Comparison of ENCODE assay signal across 12 mouse cellular contexts in the genomic region with DNA sequence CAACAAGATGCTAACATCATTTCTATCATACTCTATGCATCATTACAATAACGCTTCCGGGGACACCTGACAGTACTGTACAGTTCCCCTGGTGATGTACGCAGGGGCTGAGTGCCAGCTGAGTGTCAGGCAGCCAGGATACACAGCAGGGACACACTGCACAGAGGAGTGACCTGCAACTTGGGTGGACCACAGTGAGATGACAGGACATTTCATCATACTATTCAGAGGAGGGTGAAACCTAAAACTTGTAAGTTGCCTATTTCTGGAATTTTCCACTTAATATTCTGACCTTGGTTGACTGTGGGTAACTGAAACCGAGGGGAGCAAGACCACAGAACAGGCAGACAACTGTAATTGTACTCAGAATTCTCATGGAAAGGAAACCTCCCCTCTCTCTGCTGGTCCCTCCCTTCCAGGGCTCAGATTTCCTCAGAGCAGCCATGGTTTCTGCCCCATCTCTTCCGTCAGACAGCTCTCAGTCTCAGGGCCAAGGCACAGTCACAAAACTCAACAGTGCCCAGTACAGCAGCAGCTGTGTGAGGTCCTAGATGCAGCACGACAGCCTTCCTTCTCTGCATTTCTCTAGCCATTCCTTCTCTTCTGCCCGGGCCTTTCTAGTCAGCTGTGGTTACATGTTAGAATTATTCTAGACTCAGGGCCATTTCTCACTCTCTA. TPM values are rescaled to one million over a fixed set of nuclear protein-coding genes. Genes with fewer than 3 reads are reported as not detected.
DNase-seq lines count a peak whose midpoint lies in the region; ATAC-seq and TF ChIP-seq lines count a peak whose summit lies in the region.
"Had no signal": no experiment of that assay in that cellular context is flagged by ENCODE, and none has a peak within 500 bp of the region (broad histone marks: within the 10 kb centered on the region; RNA-seq: fewer than 3 reads in every experiment).

No protein-coding gene starts in this region.

- H3K4me3 ChIP-seq in lung, embryonic 14.5 days (ENCODE audit: low read depth, low read length) = no peak overlapping the region
- no peak overlapping the region for H3K4me3 ChIP-seq in embryonic fibroblast, embryonic 13.5 days (ENCODE audit: insufficient read depth, low read length)
- H3K4me3 ChIP-seq in midbrain, embryonic 15.5 days = no peak overlapping the region
- H3K4me3 ChIP-seq in midbrain, embryonic 11.5 days (ENCODE audit: low read depth, low read length) = no peak overlapping the region
- H3K4me3 ChIP-seq: hindbrain, embryonic 10.5 days had no signal

- H3K9ac ChIP-seq in lung, embryonic 14.5 days = no peak overlapping the region
- H3K9ac ChIP-seq in midbrain, embryonic 15.5 days = no peak overlapping the region
- no peak overlapping the region for H3K9ac ChIP-seq in midbrain, embryonic 11.5 days (ENCODE audit: low read length)

- H3K27ac ChIP-seq in lung, embryonic 14.5 days (ENCODE audit: low read depth) = peak overlapping the region; percentile 21; the same call in 1 of the 2 replicates
- H3K27ac ChIP-seq in embryonic fibroblast, embryonic 13.5 days (ENCODE audit: insufficient read depth, low read length) = peak overlapping the region; percentile 54
- no peak overlapping the region for H3K27ac ChIP-seq in midbrain, embryonic 15.5 days
- H3K27ac ChIP-seq in midbrain, embryonic 11.5 days (ENCODE audit: low read depth, low read length) = no peak overlapping the region
- H3K27ac ChIP-seq: hindbrain, embryonic 10.5 days had no signal

- no peak for TF ChIP-seq CTCF in lung, embryonic 14.5 days (IDR thresholded peaks at IDR 0.05; ENCODE audit: low read depth)
- TF ChIP-seq CTCF in embryonic fibroblast, embryonic 13.5 days (IDR thresholded peaks at IDR 0.05; ENCODE audit: borderline replicate concordance, insufficient read depth, low read length) = no peak

- 0 out of 2 replicates have a peak, but pooled peaks cover 5% of the 10 kb centered on the region for H3K36me3 ChIP-seq in lung, embryonic 14.5 days (ENCODE audit: insufficient read depth)
- no peaks in the 10 kb centered on the region for H3K36me3 ChIP-seq in midbrain, embryonic 15.5 days (replicated peaks)
- no peaks in the 10 kb centered on the region; the same call in 1 of the 2 replicates for H3K36me3 ChIP-seq in midbrain, embryonic 11.5 days (ENCODE audit: control insufficient read depth, insufficient read depth, low read length)
- H3K36me3 ChIP-seq: hindbrain, embryonic 10.5 days had no signal

- no peaks in the 10 kb centered on the region for H3K9me3 ChIP-seq in lung, embryonic 14.5 days (ENCODE audit: low read depth, low read length)
- H3K9me3 ChIP-seq in midbrain, embryonic 15.5 days = no peaks in the 10 kb centered on the region
- H3K9me3 ChIP-seq in midbrain, embryonic 11.5 days (ENCODE audit: control insufficient read depth, low read length) = no peaks in the 10 kb centered on the region
- H3K9me3 ChIP-seq: hindbrain, embryonic 10.5 days had no signal

- no peak overlapping the region for H3K4me2 ChIP-seq in lung, embryonic 14.5 days
- H3K4me2 ChIP-seq in midbrain, embryonic 15.5 days = no peak overlapping the region
- H3K4me2 ChIP-seq in midbrain, embryonic 11.5 days = no peak overlapping the region

- H3K4me1 ChIP-seq in lung, embryonic 14.5 days (ENCODE audit: insufficient read depth) = no peaks in the 10 kb centered on the region
- H3K4me1 ChIP-seq in embryonic fibroblast, embryonic 13.5 days (ENCODE audit: control insufficient read depth, insufficient read depth, low read length) = no peaks in the 10 kb centered on the region
- H3K4me1 ChIP-seq in midbrain, embryonic 15.5 days = no peaks in the 10 kb centered on the region
- H3K4me1 ChIP-seq in midbrain, embryonic 11.5 days (ENCODE audit: control insufficient read depth, insufficient read depth, low read length) = no peaks in the 10 kb centered on the region
- H3K4me1 ChIP-seq: hindbrain, embryonic 10.5 days had no signal

- WGBS in lung, embryonic 14.5 days = 54% methylated on average over 7 of the region's 7 CpGs
- 80% methylated on average over 7 of the region's 7 CpGs for whole genome bisulfite sequencing in midbrain, embryonic 15.5 days
- WGBS in midbrain, embryonic 11.5 days = 76% methylated on average over 7 of the region's 7 CpGs

- peak; percentile 47; the same call in 1 of the 2 replicates for TF ChIP-seq POLR2A in embryonic fibroblast, embryonic 13.5 days (IDR thresholded peaks at IDR 0.05; ENCODE audit: low read depth, low read length)

- ATAC-seq in lung, embryonic 14.5 days (ENCODE audit: insufficient read depth) = 0 out of 2 replicates have a peak, but pooled peaks have one; percentile 54
- peak; percentile 12; the same call in 1 of the 2 replicates for ATAC-seq in megakaryocyte, adult 5-6 weeks (ENCODE audit: poor library complexity, severe bottlenecking)
- no peak for ATAC-seq in midbrain, embryonic 15.5 days (replicated peaks)
- no peak for ATAC-seq in midbrain, embryonic 11.5 days (ENCODE audit: low FRiP score)
- ATAC-seq: midbrain, embryonic 16.5 days had no signal

- DNase-seq in embryo, embryonic 10 days (ENCODE audit: low spot score) = peak; percentile 32
- DNase-seq in embryo, embryonic 10.5 days (ENCODE audit: low spot score) = no peak
- DNase-seq in lung, embryonic 14.5 days = peak; percentile 45
- DNase-seq in lung, postnatal 25 days (ENCODE audit: low spot score) = no peak
- DNase-seq in midbrain, embryonic 11.5 days (ENCODE audit: low spot score, missing footprints) = no peak
- DNase-seq: cerebellum, postnatal 14 days; kidney, postnatal 14 days had no signal

- no peaks in the 10 kb centered on the region for H3K27me3 ChIP-seq in lung, embryonic 14.5 days (ENCODE audit: insufficient read depth, low read length)
- no peaks in the 10 kb centered on the region for H3K27me3 ChIP-seq in midbrain, embryonic 15.5 days (replicated peaks)
- H3K27me3 ChIP-seq in midbrain, embryonic 11.5 days (ENCODE audit: control insufficient read depth, insufficient read depth, low read length) = no peaks in the 10 kb centered on the region

RNA-seq across cellular contexts. Expression of gene Mlh3, which starts 14.2 kb away (rescaled TPM):
- polyA plus RNA-seq in lung, embryonic 14.5 days (2014; fragmentation: Nextera tagmentation; extraction: Ambion mirVana) = 8.8 and 10.2 TPM in 2 replicates
- polyA plus RNA-seq in embryonic fibroblast, embryonic 13.5 days (2011; ENCODE audit: insufficient read length, low read depth, missing spikeins) = 13.4 and 14.4 TPM in 2 replicates
- 3.7 and 4.1 TPM in 2 replicates for total RNA-seq in megakaryocyte, adult 5-6 weeks (2015)
- total RNA-seq in megakaryocyte, adult 5-6 weeks (2017) = 6.6 and 7.1 TPM in 2 replicates
- polyA plus RNA-seq in midbrain, embryonic 15.5 days (2015; fragmentation: Nextera tagmentation; extraction: Ambion mirVana) = 8.1 and 9.5 TPM in 2 replicates
- polyA plus RNA-seq in midbrain, embryonic 11.5 days (2014; fragmentation: Nextera tagmentation; extraction: Ambion mirVana) = 10.1 and 10.4 TPM in 2 replicates

RNA-seq across cellular contexts. Expression of gene Acyp1, which starts 32.0 kb away (rescaled TPM):
- 37.6 and 42.7 TPM in 2 replicates for polyA plus RNA-seq in lung, embryonic 14.5 days (2014; fragmentation: Nextera tagmentation; extraction: Ambion mirVana)
- 16.4 and 17.7 TPM in 2 replicates for polyA plus RNA-seq in embryonic fibroblast, embryonic 13.5 days (2011; ENCODE audit: insufficient read length, low read depth, missing spikeins)
- 40.9 and 41.2 TPM in 2 replicates for total RNA-seq in megakaryocyte, adult 5-6 weeks (2015)
- 26.2 and 49.4 TPM in 2 replicates for total RNA-seq in megakaryocyte, adult 5-6 weeks (2017)
- 47.4 and 49.2 TPM in 2 replicates for polyA plus RNA-seq in midbrain, embryonic 15.5 days (2015; fragmentation: Nextera tagmentation; extraction: Ambion mirVana)
- 68.0 and 69.5 TPM in 2 replicates for polyA plus RNA-seq in midbrain, embryonic 11.5 days (2014; fragmentation: Nextera tagmentation; extraction: Ambion mirVana)

RNA-seq across cellular contexts. Expression of gene Zc2hc1c, which starts 32.2 kb away (rescaled TPM):
- 0.93 and 1.1 TPM in 2 replicates for polyA plus RNA-seq in lung, embryonic 14.5 days (2014; fragmentation: Nextera tagmentation; extraction: Ambion mirVana)
- polyA plus RNA-seq in embryonic fibroblast, embryonic 13.5 days (2011; ENCODE audit: insufficient read length, low read depth, missing spikeins) = 0.32 and 0.53 TPM in 2 replicates
- not detected in 2 replicates for total RNA-seq in megakaryocyte, adult 5-6 weeks (2015)
- total RNA-seq in megakaryocyte, adult 5-6 weeks (2017) = 0.04 TPM in 1 of 2 replicates, not detected in the other
- 1.9 and 2.0 TPM in 2 replicates for polyA plus RNA-seq in midbrain, embryonic 15.5 days (2015; fragmentation: Nextera tagmentation; extraction: Ambion mirVana)
- polyA plus RNA-seq in midbrain, embryonic 11.5 days (2014; fragmentation: Nextera tagmentation; extraction: Ambion mirVana) = 1.0 TPM in 2 replicates

RNA-seq across cellular contexts. Expression of gene Eif2b2, which starts 36.9 kb away (rescaled TPM):
- 91.4 and 99.9 TPM in 2 replicates for polyA plus RNA-seq in lung, embryonic 14.5 days (2014; fragmentation: Nextera tagmentation; extraction: Ambion mirVana)
- polyA plus RNA-seq in embryonic fibroblast, embryonic 13.5 days (2011; ENCODE audit: insufficient read length, low read depth, missing spikeins) = 51.1 and 54.8 TPM in 2 replicates
- 26.4 and 33.8 TPM in 2 replicates for total RNA-seq in megakaryocyte, adult 5-6 weeks (2015)
- 43.8 and 68.9 TPM in 2 replicates for total RNA-seq in megakaryocyte, adult 5-6 weeks (2017)
- 78.2 and 88.8 TPM in 2 replicates for polyA plus RNA-seq in midbrain, embryonic 15.5 days (2015; fragmentation: Nextera tagmentation; extraction: Ambion mirVana)
- 91.5 and 93.6 TPM in 2 replicates for polyA plus RNA-seq in midbrain, embryonic 11.5 days (2014; fragmentation: Nextera tagmentation; extraction: Ambion mirVana)

Comparison
In these comparisons a context has a peak if more than half of its experiments do, and no peak if none do; other contexts are left out.
1. DNase-seq: peak in embryo, embryonic 10 days (single experiment) and lung, embryonic 14.5 days (single experiment); none in embryo, embryonic 10.5 days (single experiment), lung, postnatal 25 days (single experiment) and midbrain, embryonic 11.5 days (single experiment).
2. ATAC-seq: peak in lung, embryonic 14.5 days (single experiment) and megakaryocyte, adult 5-6 weeks (single experiment); none in midbrain, embryonic 15.5 days (single experiment) and midbrain, embryonic 11.5 days (single experiment).
3. H3K27ac ChIP-seq: peak in lung, embryonic 14.5 days (single experiment) and embryonic fibroblast, embryonic 13.5 days (single experiment); none in midbrain, embryonic 15.5 days (single experiment) and midbrain, embryonic 11.5 days (single experiment).